8 mouse cellular contexts compared by ENCODE assay signal in the genomic region with DNA sequence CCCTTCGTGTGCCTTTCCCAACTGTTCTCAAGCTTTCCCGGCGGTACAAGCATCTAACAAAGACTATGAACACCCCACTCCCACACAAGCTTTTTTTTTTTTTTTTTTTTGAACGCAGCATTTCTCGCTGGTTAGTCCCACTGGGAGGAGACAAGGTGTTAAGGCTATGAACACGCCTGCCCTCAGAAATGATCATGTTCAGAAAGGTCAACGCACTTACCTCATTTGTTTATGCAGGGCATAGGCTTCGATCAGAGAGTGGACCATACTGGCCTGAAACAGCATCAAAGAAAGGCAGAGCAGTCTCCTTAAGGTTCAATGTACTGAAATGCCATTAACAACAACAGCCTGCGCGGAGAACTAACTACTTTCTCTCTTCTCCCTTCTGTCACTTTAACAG. TPM values are rescaled to one million over a fixed set of nuclear protein-coding genes. Genes with fewer than 3 reads are reported as not detected.
A peak's percentile ranks its signal among the peaks of the same experiment; 100 is the strongest.
DNase-seq lines count a peak whose midpoint lies in the region; ATAC-seq and TF ChIP-seq lines count a peak whose summit lies in the region.

No protein-coding gene starts in this region.

- no peak for TF ChIP-seq POLR2A in lung, adult 2 months (IDR thresholded peaks at IDR 0.05; ENCODE audit: borderline replicate concordance, extremely low read depth, low read depth, low read length)

- H3K27me3 ChIP-seq in embryonic facial prominence, embryonic 10.5 days (replicated peaks; ENCODE audit: low read depth, poor library complexity, severe bottlenecking): peaks cover 73% of the 10 kb centered on the region
- 0 out of 2 replicates have a peak, but pooled peaks cover 5% of the 10 kb centered on the region for H3K27me3 ChIP-seq in intestine, embryonic 16.5 days (replicated peaks; ENCODE audit: control insufficient read depth, insufficient read depth, low read length)
- H3K27me3 ChIP-seq in neural tube, embryonic 14.5 days (ENCODE audit: control insufficient read depth, insufficient read depth, low read length): no peaks in the 10 kb centered on the region

- no peaks in the 10 kb centered on the region for H3K9me3 ChIP-seq in embryonic facial prominence, embryonic 10.5 days
- no peaks in the 10 kb centered on the region for H3K9me3 ChIP-seq in intestine, embryonic 16.5 days (ENCODE audit: control insufficient read depth, low read length)
- no peaks in the 10 kb centered on the region for H3K9me3 ChIP-seq in neural tube, embryonic 14.5 days (ENCODE audit: control insufficient read depth, low read length)

- peak overlapping the region; percentile 59 for H3K4me2 ChIP-seq in intestine, embryonic 16.5 days (ENCODE audit: low read depth, low read length)
- H3K4me2 ChIP-seq in neural tube, embryonic 14.5 days (ENCODE audit: low read depth, low read length): peak overlapping the region; percentile 41

- H3K27ac ChIP-seq in embryonic facial prominence, embryonic 10.5 days (replicated peaks): peak overlapping the region; percentile 75
- no peak overlapping the region for H3K27ac ChIP-seq in intestine, embryonic 16.5 days (ENCODE audit: low read length)
- H3K27ac ChIP-seq in neural tube, embryonic 14.5 days (ENCODE audit: low read depth, low read length): no peak overlapping the region

- ATAC-seq in intestine, embryonic 16.5 days: peak; percentile 45; the same call in 1 of the 2 replicates
- peak; percentile 16; the same call in 1 of the 2 replicates for ATAC-seq in neural tube, embryonic 14.5 days (ENCODE audit: low read depth)
- ATAC-seq in inflammation-experienced regulatory T-cells, adult 6 months: no peak

- no peak for TF ChIP-seq CTCF in lung, adult 2 months (IDR thresholded peaks at IDR 0.05; ENCODE audit: insufficient read depth, low read length)

- WGBS in lung, adult 2 months: 36% methylated on average over 10 of the region's 10 CpGs
- 39% methylated on average over 10 of the region's 10 CpGs for WGBS in embryonic facial prominence, embryonic 10.5 days
- 24% methylated on average over 10 of the region's 10 CpGs for WGBS in intestine, embryonic 16.5 days
- WGBS in neural tube, embryonic 14.5 days: 31% methylated on average over 10 of the region's 10 CpGs

- DNase-seq in lung, adult 2 months: no peak
- DNase-seq in lung, postnatal 10 days: no peak
- DNase-seq in embryonic facial prominence, embryonic 10.5 days (ENCODE audit: low spot score): no peak
- DNase-seq in embryo, embryonic 10 days (ENCODE audit: low spot score): no peak
- DNase-seq in embryo, embryonic 10.5 days (ENCODE audit: low spot score): no peak

- H3K36me3 ChIP-seq in embryonic facial prominence, embryonic 10.5 days (replicated peaks): peaks cover 6% of the 10 kb centered on the region
- no peaks in the 10 kb centered on the region for H3K36me3 ChIP-seq in intestine, embryonic 16.5 days (ENCODE audit: control insufficient read depth, insufficient read depth, low read length)
- H3K36me3 ChIP-seq in neural tube, embryonic 14.5 days (ENCODE audit: control insufficient read depth, insufficient read depth, low read length): no peaks in the 10 kb centered on the region

- peak overlapping the region; percentile 81 for H3K4me3 ChIP-seq in lung, adult 2 months (replicated peaks; ENCODE audit: extremely low read depth, low read depth, low read length)
- H3K4me3 ChIP-seq in embryonic facial prominence, embryonic 10.5 days: peak overlapping the region; percentile 63
- H3K4me3 ChIP-seq in intestine, embryonic 16.5 days (ENCODE audit: low read length): peak overlapping the region; percentile 60
- peak overlapping the region; percentile 43 for H3K4me3 ChIP-seq in neural tube, embryonic 14.5 days (ENCODE audit: low read depth, low read length)

- peak overlapping the region; percentile 65 for H3K9ac ChIP-seq in intestine, embryonic 16.5 days (ENCODE audit: low read depth, low read length)
- H3K9ac ChIP-seq in neural tube, embryonic 14.5 days (replicated peaks; ENCODE audit: low read depth, low read length): no peak overlapping the region

- 0 out of 2 replicates have a peak, but pooled peaks cover 2% of the 10 kb centered on the region for H3K4me1 ChIP-seq in lung, adult 2 months (ENCODE audit: control insufficient read depth, insufficient read depth, low read length)
- no peaks in the 10 kb centered on the region for H3K4me1 ChIP-seq in embryonic facial prominence, embryonic 10.5 days
- no peaks in the 10 kb centered on the region for H3K4me1 ChIP-seq in intestine, embryonic 16.5 days (ENCODE audit: control insufficient read depth, insufficient read depth, low read length)
- H3K4me1 ChIP-seq in neural tube, embryonic 14.5 days (ENCODE audit: control insufficient read depth, insufficient read depth, low read length): no peaks in the 10 kb centered on the region

RNA-seq across cellular contexts. Expression of a gene that starts 1.0 kb away (rescaled TPM):
- polyA plus RNA-seq in lung, adult 2 months (2012; rRNA removed): 3.2 and 4.4 TPM in 2 replicates
- 7.8 and 11.5 TPM in 2 replicates for polyA plus RNA-seq in embryonic facial prominence, embryonic 10.5 days (2016; fragmentation: Nextera tagmentation; extraction: Ambion mirVana)
- 7.7 and 8.2 TPM in 2 replicates for polyA plus RNA-seq in intestine, embryonic 16.5 days (2015; fragmentation: Nextera tagmentation; extraction: Ambion mirVana)
- polyA plus RNA-seq in neural tube, embryonic 14.5 days (2014; fragmentation: Nextera tagmentation; extraction: Ambion mirVana): 2.9 and 3.2 TPM in 2 replicates
- 10 to 100 TPM in 2 of 3 experiments, 1 to 10 TPM in 1; 9.7 to 13.7 (median 11.7) TPM for polyA plus RNA-seq in inflammation-experienced regulatory T-cells, adult 6 months (2017; shearing (Covaris generic))
